Mouse (Mus musculus) adrenal gland, adult (tissue): ENCODE measurements at regions not wholly inside any gene's neighbourhood (a gene's known extent, or its start where the extent isn't known, plus 50 kb on each side); places are given as distances from the start of the nearest gene placed in this dataset.

Source experiments
- DNase-seq, 2 experiments: peaks; one replicate each; pipeline ENCODE4 v3.0.0; 2022 to 2023; ENCODE audit warnings: low spot score in 1 of 2; ENCODE audit not compliant: inconsistent age in 2 of 2

DNA sequence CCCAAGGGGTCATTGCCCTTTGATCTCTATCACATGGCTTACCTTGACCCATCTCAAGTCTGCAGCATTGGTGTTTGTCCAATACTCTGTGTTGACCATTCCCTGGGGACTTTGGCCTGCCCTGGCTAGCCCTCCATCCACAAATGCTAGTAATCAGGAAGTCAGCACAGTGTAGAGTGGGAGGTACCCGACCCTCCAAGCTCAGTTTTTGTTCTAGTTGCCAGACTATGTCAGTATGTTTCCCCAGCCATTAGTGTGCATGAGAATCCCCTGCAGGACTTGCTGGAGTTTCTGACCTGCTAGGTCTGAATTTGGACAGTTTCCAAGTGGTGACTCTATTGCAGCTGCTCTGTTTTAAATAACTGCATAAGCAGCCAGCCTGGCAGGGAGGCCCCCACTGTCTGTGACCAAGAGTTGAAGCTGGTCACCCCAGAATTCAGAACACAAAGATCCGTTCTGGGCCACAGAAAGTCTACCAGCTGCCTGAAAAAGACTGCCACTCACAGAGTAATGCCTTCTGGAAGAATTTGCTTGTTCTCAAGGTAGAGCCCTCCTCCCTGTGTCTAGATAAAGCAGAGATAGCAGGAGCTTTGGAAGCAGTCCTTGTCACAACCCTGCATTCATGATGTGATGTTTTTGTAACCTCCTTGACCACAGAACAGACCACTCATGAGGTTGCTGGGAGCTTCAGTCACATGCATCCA lies 118.0 kb upstream of the Slc22a23 start:
- DNase-seq = peak in 1 of 2 experiments; percentile 29

DNA sequence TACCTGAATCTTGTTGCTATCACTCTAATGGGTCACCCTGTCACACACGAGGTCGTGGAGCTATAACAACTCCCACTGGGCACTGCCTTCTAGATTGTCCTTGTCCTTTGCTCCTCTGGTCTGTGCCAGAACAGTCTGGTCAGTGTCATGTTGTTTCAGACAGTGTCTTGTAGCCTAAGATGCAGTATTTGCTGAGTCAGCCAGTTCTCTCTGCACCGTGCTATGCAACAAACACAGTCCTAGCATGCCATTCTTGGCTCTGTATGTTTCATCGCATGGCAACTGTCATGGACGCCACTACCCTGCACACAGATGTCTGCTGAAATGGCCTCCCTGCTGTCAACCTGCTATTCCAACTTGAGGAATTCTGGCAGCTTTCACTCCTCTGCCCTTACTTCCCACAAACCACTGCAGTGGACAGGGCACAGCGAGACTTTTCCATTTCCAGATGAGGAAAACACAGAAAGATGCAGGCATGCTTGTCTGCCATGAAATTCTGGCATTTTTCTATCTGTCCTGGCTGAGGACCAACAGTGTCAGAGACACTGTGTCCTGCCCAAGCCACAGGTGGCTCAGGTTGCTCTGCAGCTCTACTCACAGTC lies 117.3 kb upstream of the Slc22a23 start:
- peak in 1 of 2 experiments; percentile 21 for DNase-seq

DNA sequence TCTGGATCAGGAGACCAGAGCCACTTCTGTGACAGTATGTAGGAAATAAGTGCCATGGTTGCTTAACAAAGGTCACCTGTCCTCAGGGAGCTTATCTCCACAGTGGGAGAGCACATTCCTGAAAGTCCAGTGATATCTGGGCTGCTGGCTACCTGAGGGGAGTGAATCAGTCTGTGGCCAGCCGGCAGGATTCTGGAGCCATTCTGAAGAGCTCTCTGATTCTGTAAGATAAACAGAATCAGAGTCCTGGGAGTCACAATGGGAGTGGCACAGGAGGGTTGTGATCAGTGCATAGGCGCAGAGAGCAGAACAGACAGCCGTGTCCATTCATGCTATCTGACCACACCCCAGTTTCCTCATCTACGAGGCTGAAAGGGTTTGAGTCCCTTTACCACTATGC lies 116.0 kb upstream of the Slc22a23 start:
- no peak for DNase-seq

DNA sequence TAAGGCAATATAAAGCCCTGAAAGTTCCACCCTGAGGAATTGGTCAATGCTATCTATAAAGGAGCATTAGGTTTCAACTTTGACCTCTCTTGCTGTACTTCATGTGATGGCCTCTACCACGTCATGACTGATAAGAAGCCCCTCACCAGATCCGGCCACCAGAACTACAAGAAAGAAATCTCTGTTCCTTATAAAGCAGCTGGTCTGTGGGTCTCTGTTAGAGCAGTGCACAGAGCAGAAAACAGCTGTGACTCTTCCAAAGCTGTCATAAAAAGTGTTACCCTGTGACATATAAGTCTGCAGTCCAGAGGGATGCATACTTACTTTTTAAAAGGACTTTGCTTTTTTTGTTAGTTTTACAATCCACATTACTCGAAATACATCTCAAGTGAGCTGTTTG lies 111.1 kb upstream of the Slc22a23 start:
- no peak for DNase-seq

DNA sequence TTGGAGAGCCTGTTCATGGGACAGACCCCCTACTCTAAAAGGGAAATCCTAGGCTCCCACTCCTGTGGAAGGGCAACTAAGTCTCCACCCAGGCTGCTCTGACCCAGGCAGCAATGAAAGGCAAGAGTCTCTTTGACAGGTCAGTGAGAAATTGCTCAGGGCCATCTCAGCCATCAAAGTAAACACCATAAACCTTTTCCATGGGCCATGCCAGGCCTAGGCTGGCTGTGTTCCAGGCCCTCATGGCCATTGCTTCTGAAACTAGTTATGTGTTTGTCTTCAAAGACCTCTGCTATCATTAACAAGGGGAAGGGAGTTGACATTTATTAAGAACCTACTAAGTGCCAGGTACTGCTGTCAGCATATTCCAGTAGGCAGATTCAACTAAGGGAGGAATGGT lies 101.8 kb upstream of the Slc22a23 start:
- DNase-seq = peak; percentile 44 to 85

GRCm38 (mm10) chr13:34446327-34446726 lies 101.3 kb upstream of the Slc22a23 start:
- DNase-seq = no peak

- DNase-seq = peak in 1 of 2 experiments; percentile 23
These were observed 96.4 kb upstream of the Slc22a23 start for GRCm38 (mm10) chr13:34441347-34441746.

DNA sequence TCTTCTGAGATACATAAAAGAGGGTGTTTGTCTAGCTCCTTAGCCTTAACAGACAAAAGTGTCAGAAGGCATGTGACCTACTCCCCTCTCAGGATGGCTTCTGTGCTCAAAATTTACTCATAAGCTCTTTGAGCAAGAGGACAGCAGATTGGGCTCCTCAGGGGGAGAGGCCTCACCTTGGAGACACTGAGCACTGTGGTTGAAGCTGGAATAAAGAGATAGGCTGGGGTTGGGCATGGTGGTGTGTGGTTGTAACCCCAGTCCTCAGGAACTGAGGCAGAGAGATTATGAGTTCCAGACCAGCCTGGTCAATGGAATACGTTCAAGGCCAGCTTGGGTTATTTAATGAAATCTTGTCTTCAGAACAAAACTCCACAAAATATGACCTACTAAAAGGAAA lies 82.5 kb upstream of the Slc22a23 start:
- DNase-seq = no peak

GRCm38 (mm10) chr13:34424921-34425320 lies 79.9 kb upstream of the Slc22a23 start:
- no peak for DNase-seq

DNA sequence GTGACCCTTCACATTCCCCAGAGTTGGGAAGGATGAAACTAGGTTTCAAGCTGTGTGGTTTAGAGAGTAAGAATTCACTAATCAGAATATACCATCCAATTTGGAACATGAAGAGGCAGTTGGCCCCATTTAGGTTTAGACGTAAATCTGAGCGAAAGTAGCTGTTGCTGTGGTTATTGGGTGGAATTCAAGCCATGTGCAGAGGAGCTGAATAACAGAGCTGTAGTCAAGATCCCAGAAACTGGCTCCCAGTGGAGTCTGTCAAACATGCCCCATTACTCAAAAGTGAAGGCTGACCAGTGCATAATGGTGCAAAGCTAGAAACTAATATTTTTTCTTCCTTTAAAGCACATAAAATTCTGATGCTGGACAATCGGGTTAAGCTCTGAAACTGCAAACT lies 76.7 kb upstream of the Slc22a23 start:
- no peak for DNase-seq

- no peak for DNase-seq
These were observed 75.6 kb upstream of the Slc22a23 start for GRCm38 (mm10) chr13:34420341-34421156.

- DNase-seq = no peak
These were observed 74.1 kb upstream of the Slc22a23 start for GRCm38 (mm10) chr13:34419061-34419460.

GRCm38 (mm10) chr13:34416603-34417002 lies 71.6 kb upstream of the Slc22a23 start:
- no peak for DNase-seq

DNA sequence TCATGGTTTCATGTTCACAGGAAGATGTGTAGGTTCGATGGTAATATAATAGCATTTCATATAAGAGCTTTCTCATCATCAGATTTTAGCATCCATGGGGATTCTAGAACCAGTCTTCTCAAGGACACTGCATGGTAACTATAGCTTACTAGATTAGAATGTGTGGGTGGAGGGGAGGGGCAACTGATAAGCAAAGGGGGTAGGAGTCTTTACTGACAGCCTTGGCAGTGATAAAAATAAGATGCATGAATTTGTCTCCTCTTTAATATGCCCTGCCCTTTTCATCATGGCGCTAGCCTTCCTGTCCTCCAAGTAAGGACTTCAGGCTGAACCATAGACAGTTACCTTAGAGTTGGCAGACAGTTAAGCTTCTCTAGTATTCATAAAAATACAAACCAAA lies 69.6 kb upstream of the Slc22a23 start:
- DNase-seq = no peak

- no peak for DNase-seq
These were observed 63.7 kb upstream of the Slc22a23 start for GRCm38 (mm10) chr13:34408669-34409055.

GRCm38 (mm10) chr13:34408007-34408668 lies 63.2 kb upstream of the Slc22a23 start:
- DNase-seq = peak in 1 of 2 experiments; percentile 51

- no peak for DNase-seq
These were observed 61.3 kb upstream of the Slc22a23 start for GRCm38 (mm10) chr13:34406291-34406690.

DNA sequence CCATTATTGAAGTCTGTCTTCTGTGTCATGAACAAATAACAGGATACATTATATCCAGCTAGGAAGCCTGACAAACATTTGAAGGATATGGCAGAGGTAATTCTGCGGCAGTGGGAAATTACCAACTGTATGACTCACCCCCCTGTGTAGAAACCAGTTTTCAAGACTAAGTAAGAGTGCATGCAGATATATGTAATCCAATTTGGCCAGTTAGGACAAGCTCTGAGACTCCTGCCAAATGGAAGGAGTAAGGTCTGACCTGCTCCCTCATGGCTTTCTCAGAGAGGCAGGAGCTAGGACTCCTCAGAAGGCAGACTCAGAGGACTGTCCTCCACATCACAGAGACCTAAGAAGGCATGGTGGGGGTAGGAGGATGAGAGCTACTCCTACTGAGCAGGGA lies 57.6 kb upstream of the Slc22a23 start:
- DNase-seq = no peak

DNA sequence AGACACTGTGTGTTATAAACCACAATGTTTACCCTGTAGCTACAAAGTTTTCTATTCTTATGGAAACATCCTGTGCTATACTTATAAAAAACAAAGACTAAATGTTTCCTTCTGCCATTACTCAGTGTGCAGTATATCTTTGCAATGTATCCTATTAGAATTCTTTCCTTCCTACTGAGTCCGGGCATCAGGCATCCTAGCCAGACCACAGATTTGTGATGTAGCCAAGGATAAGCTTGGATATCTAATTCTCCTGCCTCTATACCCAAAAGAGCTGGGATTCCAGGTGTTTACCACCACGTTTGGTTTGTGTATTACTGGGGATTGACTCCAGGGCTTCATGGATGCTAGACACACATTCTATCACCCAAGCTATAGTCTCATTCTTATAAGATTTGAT lies 56.0 kb upstream of the Slc22a23 start:
- no peak for DNase-seq

GRCm38 (mm10) chr13:34398847-34399246 lies 53.9 kb upstream of the Slc22a23 start:
- no peak for DNase-seq

DNA sequence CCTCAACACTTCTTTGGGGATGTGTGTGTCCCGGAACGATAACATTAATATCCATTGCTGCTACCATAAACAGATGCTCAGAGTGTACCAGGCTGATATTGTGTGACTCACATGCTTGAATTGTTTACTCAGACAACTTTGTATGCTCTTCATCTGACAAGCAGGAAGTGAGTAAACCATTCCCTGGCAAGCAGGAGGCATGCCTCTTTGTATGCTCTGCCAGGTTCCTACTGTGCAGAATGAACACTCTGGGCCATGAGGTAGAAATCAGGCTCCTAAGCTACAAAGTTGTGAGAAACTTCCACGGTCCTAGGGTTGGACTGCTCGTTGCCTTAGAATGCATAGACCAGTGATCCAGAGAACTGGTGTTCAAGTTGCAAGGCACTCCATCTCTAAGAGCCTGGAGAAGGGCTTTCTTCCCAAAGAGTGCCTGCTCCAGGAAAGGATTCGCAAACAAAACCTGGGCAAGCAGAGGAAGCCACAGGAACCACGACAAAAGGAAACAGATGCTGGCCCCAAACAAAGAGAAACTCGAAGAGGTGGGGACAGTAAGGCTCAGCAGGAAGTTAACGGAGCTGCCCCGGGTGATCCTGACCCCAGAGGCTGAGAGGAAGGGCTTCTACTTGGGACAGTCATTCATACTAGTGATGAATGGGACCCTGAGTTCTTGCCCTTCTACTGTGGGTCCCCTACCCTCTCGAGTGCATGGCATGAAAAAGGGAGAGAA lies 53.2 kb upstream of the Slc22a23 start:
- peak in 1 of 2 experiments; percentile 31 for DNase-seq
